Comparison of ENCODE assay signal across 1 mouse cellular context in the genomic region with DNA sequence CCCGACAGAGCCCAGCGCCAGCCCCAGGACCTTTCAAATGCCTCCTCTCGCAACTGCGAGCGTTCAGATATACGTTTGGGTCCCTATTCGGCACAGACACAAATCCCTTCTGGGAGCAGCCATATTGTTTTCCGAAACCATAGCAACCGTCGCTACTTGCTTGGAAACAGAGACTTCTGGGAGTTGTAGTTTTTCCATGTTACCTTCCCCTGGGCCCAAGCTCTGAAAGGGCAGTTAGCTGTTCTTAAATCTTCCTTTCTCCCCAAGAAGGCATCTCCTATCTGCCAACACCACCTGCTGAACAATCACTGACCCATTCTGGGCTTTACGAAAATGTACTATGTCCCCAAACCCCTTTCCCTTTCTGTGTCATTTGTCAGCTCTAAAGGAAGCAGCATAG.
TF ChIP-seq lines count a peak whose summit lies in the region.

No protein-coding gene starts in this region.

TF ChIP-seq in CH12.LX, 34 proteins besides CTCF, POLR2A, EP300 and RAD21:
- TF ChIP-seq ETS1 (conservative IDR thresholded peaks at IDR 0.05; ENCODE audit: low read depth, low read length) (no peak), ZKSCAN1 (IDR thresholded peaks at IDR 0.05; ENCODE audit: borderline replicate concordance, low read depth, low read length) (no peak), JUN (IDR thresholded peaks at IDR 0.05; ENCODE audit: insufficient read depth, low read depth, low read length) (no peak), MEF2A (IDR thresholded peaks at IDR 0.05; ENCODE audit: borderline replicate concordance, low read depth, low read length) (no peak), NELFE (IDR thresholded peaks at IDR 0.05; ENCODE audit: low read depth, low read length) (no peak), JUND (conservative IDR thresholded peaks at IDR 0.05; ENCODE audit: low read depth, low read length) (no peak), USF1 (IDR thresholded peaks at IDR 0.05; ENCODE audit: low read depth, low read length) (no peak), POLR2AphosphoS2 (IDR thresholded peaks at IDR 0.05; ENCODE audit: low read depth, low read length) (no peak), CHD2 (IDR thresholded peaks at IDR 0.05; ENCODE audit: low read length) (peak; percentile 34; the same call in 1 of the 2 replicates), MAX (IDR thresholded peaks at IDR 0.05; ENCODE audit: low read length) (no peak), MYC (IDR thresholded peaks at IDR 0.05; ENCODE audit: low read depth, low read length) (no peak), MAZ (IDR thresholded peaks at IDR 0.05; ENCODE audit: low read depth, low read length) (no peak), SMC3 (IDR thresholded peaks at IDR 0.05; ENCODE audit: low read depth, low read length) (no peak), BHLHE40 (IDR thresholded peaks at IDR 0.05; ENCODE audit: low read depth, low read length) (no peak), PAX5 (IDR thresholded peaks at IDR 0.05; ENCODE audit: low read length) (no peak), KAT2A (IDR thresholded peaks at IDR 0.05; ENCODE audit: insufficient replicate concordance, low read length) (peak; percentile 96), ZC3H11A (IDR thresholded peaks at IDR 0.05; ENCODE audit: low read depth, low read length) (no peak), NRF1 (IDR thresholded peaks at IDR 0.05; ENCODE audit: low read depth, low read length) (peak; percentile 62), SIN3A (IDR thresholded peaks at IDR 0.05; ENCODE audit: low read length) (peak; percentile 97), TBP (conservative IDR thresholded peaks at IDR 0.05; ENCODE audit: low read depth, low read length) (no peak), HCFC1 (IDR thresholded peaks at IDR 0.05; ENCODE audit: low read depth, low read length) (peak; percentile 100), MAFK (IDR thresholded peaks at IDR 0.05; ENCODE audit: insufficient replicate concordance, low read length) (no peak), GABPA (IDR thresholded peaks at IDR 0.05; ENCODE audit: insufficient replicate concordance, low read depth, low read length) (peak; percentile 65; the same call in 1 of the 2 replicates), ZNF384 (IDR thresholded peaks at IDR 0.05; ENCODE audit: low read depth, low read length) (no peak), RCOR1 (conservative IDR thresholded peaks at IDR 0.05; ENCODE audit: low read depth, low read length) (no peak), ELF1 (IDR thresholded peaks at IDR 0.05; ENCODE audit: low read depth, low read length) (peak; percentile 60), MXI1 (IDR thresholded peaks at IDR 0.05; ENCODE audit: low read depth, low read length) (peak; percentile 97), IRF4 (IDR thresholded peaks at IDR 0.05; ENCODE audit: low read depth, low read length) (peak; percentile 53), USF2 (conservative IDR thresholded peaks at IDR 0.05; ENCODE audit: low read depth, low read length) (no peak), E2F4 (IDR thresholded peaks at IDR 0.05; ENCODE audit: insufficient replicate concordance, low read depth, low read length) (no peak), CHD1 (IDR thresholded peaks at IDR 0.05; ENCODE audit: low read depth, low read length) (no peak), UBTF (IDR thresholded peaks at IDR 0.05; ENCODE audit: low read depth, low read length) (no peak), ZMIZ1 (IDR thresholded peaks at IDR 0.05; ENCODE audit: low read depth, low read length) (no peak), TCF12 (IDR thresholded peaks at IDR 0.05; ENCODE audit: low read depth, low read length) (no peak)
